Mouse (Mus musculus): ENCODE results near the gene Prkci.

GRCm38 (mm10) chr3:31068482-31068881 is 72.9 kb downstream of the Prkci start:
- TF ChIP-seq POLR2A (IDR thresholded peaks at IDR 0.05; ENCODE audit: insufficient read depth, low read depth, low read length): no peak
- no peak for TF ChIP-seq CTCF (IDR thresholded peaks at IDR 0.05; ENCODE audit: insufficient read depth, low read depth, low read length)

Data from olfactory bulb, adult 2 months (tissue).